Mouse (Mus musculus) liver, embryonic 14.5 days (tissue): ENCODE results near the gene Dmd. TPM values are rescaled to one million over a fixed set of nuclear protein-coding genes. Genes with fewer than 3 reads are reported as not detected.

ENCODE experiments used
- ATAC-seq: fragments of 200-750 bp; cut with Nextera tagmentation; 2 replicates; pipeline ENCODE4 v1.8.0; 2017; ENCODE audit warnings: moderate number of reproducible peaks, mild to moderate bottlenecking, moderate library complexity; ENCODE audit not compliant: insufficient read depth
- DNase-seq, 3 experiments: peaks; one replicate each; pipeline ENCODE4 v3.0.0-alpha.2; 2012 to 2013; ENCODE audit warnings: low read depth in 3 of 3, low spot score in 3 of 3
- H3K27ac ChIP-seq: fragments of 300-500 bp; sonication (generic); 2 replicates; pipeline ENCODE4 v1.5.1; 2014; ENCODE audit warnings: moderate library complexity, mild to moderate bottlenecking, control low read depth, inconsistent platforms
- H3K27me3 ChIP-seq: fragments of 300-500 bp; sonication (generic); 2 replicates; pipeline ENCODE4 v1.6.1; 2014; ENCODE audit warnings: mild to moderate bottlenecking, low read length, moderate library complexity; ENCODE audit not compliant: control insufficient read depth, insufficient read depth
- H3K36me3 ChIP-seq: fragments of 300-500 bp; sonication (generic); replicated peaks from 2 replicates; pipeline ENCODE4 v1.6.1; 2014; ENCODE audit warnings: low read depth; ENCODE audit not compliant: control insufficient read depth, insufficient read depth
- H3K4me1 ChIP-seq, 2 experiments: fragments of 200-500 bp in 1 of 2; fragments of 300-500 bp in 1 of 2; sonication (generic) in 1 of 2; replicated peaks; 2 replicates each; pipeline ENCODE4 v1.6.1; 2012 to 2014; ENCODE audit warnings: antibody characterized with exemption in 1 of 2, inconsistent platforms in 1 of 2, low read length in 1 of 2; ENCODE audit not compliant: control insufficient read depth in 2 of 2, insufficient read depth in 2 of 2
- H3K4me2 ChIP-seq: fragments of 300-500 bp; sonication (generic); 2 replicates; pipeline ENCODE4 v1.6.1; 2014; ENCODE audit warnings: low read depth, mild to moderate bottlenecking, control low read depth, moderate library complexity
- H3K4me3 ChIP-seq, 2 experiments: fragments of 200-500 bp in 1 of 2; fragments of 300-500 bp in 1 of 2; sonication (generic) in 1 of 2; 2 replicates each; pipeline ENCODE4 v1.5.1; 2012 to 2014; ENCODE audit warnings: low read depth in 2 of 2, low read length in 2 of 2, mild to moderate bottlenecking in 2 of 2, control low read depth in 1 of 2, inconsistent platforms in 1 of 2, moderate library complexity in 1 of 2; ENCODE audit not compliant: insufficient read depth in 1 of 2
- H3K9ac ChIP-seq: fragments of 300-500 bp; sonication (generic); replicated peaks from 2 replicates; pipeline ENCODE4 v1.6.1; 2014; ENCODE audit warnings: mild to moderate bottlenecking, control low read depth, moderate library complexity
- H3K9me3 ChIP-seq: fragments of 300-500 bp; sonication (generic); 2 replicates; pipeline ENCODE4 v1.6.1; 2016; ENCODE audit warnings: low read length, mixed read lengths; ENCODE audit not compliant: control insufficient read depth
- CTCF ChIP-seq: IDR thresholded peaks from 2 replicates; pipeline ENCODE4 v1.5.1; 2016; ENCODE audit warnings: antibody characterized with exemption, low read depth, control low read depth
- EP300 ChIP-seq: IDR thresholded peaks from 2 replicates; pipeline ENCODE4 v1.6.1; 2016; ENCODE audit warnings: antibody characterized with exemption, low read depth
- whole genome bisulfite sequencing: fragments of 180-500 bp; shearing (Covaris S2); extraction: QIAGEN DNeasy Blood & Tissue Kit; methylation state at CpG from one replicate; pipeline ENCODE4 v1.1.7; 2014; ENCODE audit not compliant: insufficient replicate concordance; 5-methylcytosine and 5-hydroxymethylcytosine counted together
- polyA plus RNA-seq, 2 experiments: library from polyadenylated mRNA; depleted of rRNA in 1 of 2; stranded (reverse) in 1 of 2; unstranded in 1 of 2; fragments of >200 nt; fragmentation: Nextera tagmentation in 1 of 2; extraction: Ambion mirVana in 1 of 2; gene quantifications; 2 replicates each; pipeline versions ENCODE4 v1.2.1 to v1.2.3; 2012 to 2014

The Dmd gene
- polyA plus RNA-seq, 2 experiments: 3.7 to 6.1 TPM

GRCm38 (mm10) chrX:84514650-84515366 lies 1566.1 kb downstream of the Dmd start:
- Histone ChIP-seq H3K9ac (no peak overlapping the region), H3K9me3 (no peaks in the 10 kb centered on the region), H3K27me3 (no peaks in the 10 kb centered on the region), H3K36me3 (no peaks in the 10 kb centered on the region), H3K27ac (no peak overlapping the region), H3K4me2 (no peak overlapping the region), H3K4me1 (no peaks in the 10 kb centered on the region), H3K4me3 (no peak overlapping the region)
- 73% methylated on average over 3 of the region's 3 CpGs for WGBS
- DNase-seq: no peak
- ATAC-seq: no peak
- TF ChIP-seq CTCF: no peak
- no peak for TF ChIP-seq EP300

GRCm38 (mm10) chrX:84551995-84552394 lies 1603.3 kb downstream of the Dmd start:
- no peaks in the 10 kb centered on the region for H3K36me3 ChIP-seq
- no peak overlapping the region for H3K27ac ChIP-seq
- DNase-seq: no peak
- no peaks in the 10 kb centered on the region for H3K4me1 ChIP-seq
- TF ChIP-seq EP300: no peak
- TF ChIP-seq CTCF: no peak
- H3K27me3 ChIP-seq: no peaks in the 10 kb centered on the region
- H3K9me3 ChIP-seq: no peaks in the 10 kb centered on the region
- H3K9ac ChIP-seq: no peak overlapping the region
- no peak for ATAC-seq
- WGBS: 53% methylated on average over 1 of the region's 1 CpGs
- H3K4me2 ChIP-seq: no peak overlapping the region
- H3K4me3 ChIP-seq: no peak overlapping the region

- Histone ChIP-seq H3K9ac (no peak overlapping the region), H3K36me3 (no peaks in the 10 kb centered on the region), H3K27me3 (no peaks in the 10 kb centered on the region), H3K27ac (no peak overlapping the region), H3K9me3 (no peaks in the 10 kb centered on the region), H3K4me3 (no peak overlapping the region), H3K4me1 (no peaks in the 10 kb centered on the region), H3K4me2 (no peak overlapping the region)
- no peak for TF ChIP-seq EP300
- TF ChIP-seq CTCF: no peak
- DNase-seq: no peak
- WGBS: 15% methylated on average over 1 of the region's 1 CpGs
- ATAC-seq: no peak
These were observed 1604.8 kb downstream of the Dmd start for GRCm38 (mm10) chrX:84553441-84553840.

- TF ChIP-seq EP300 (no peak), CTCF (no peak)
These were observed 1649.8 kb downstream of the Dmd start for GRCm38 (mm10) chrX:84598476-84598875.

GRCm38 (mm10) chrX:84640446-84640845 lies 1691.8 kb downstream of the Dmd start:
- Histone ChIP-seq H3K27me3 (no peaks in the 10 kb centered on the region), H3K4me1 (no peaks in the 10 kb centered on the region), H3K4me3 (no peak overlapping the region), H3K36me3 (no peaks in the 10 kb centered on the region), H3K27ac (no peak overlapping the region), H3K4me2 (no peak overlapping the region), H3K9me3 (no peaks in the 10 kb centered on the region), H3K9ac (no peak overlapping the region)
- TF ChIP-seq EP300 (no peak), CTCF (no peak)
- DNase-seq (no peak), ATAC-seq (no peak)

More at GRCm38 (mm10) chrX:84598476-84598875, 1649.8 kb downstream of the Dmd start:
- no peak overlapping the region for H3K9ac ChIP-seq
- DNase-seq: no peak
- H3K4me1 ChIP-seq: no peaks in the 10 kb centered on the region
- no peak overlapping the region for H3K4me2 ChIP-seq
- H3K9me3 ChIP-seq: no peaks in the 10 kb centered on the region
- no peak overlapping the region for H3K4me3 ChIP-seq
- no peaks in the 10 kb centered on the region for H3K36me3 ChIP-seq
- no peak for ATAC-seq
- no peak overlapping the region for H3K27ac ChIP-seq
- no peaks in the 10 kb centered on the region for H3K27me3 ChIP-seq
